Mouse (Mus musculus) lung, postnatal 0 days (tissue): ENCODE measurements around the gene Gjc2.

Experiments used
- CTCF ChIP-seq: IDR thresholded peaks from 2 replicates; pipeline ENCODE4 v1.5.1; 2016; ENCODE audit warnings: antibody characterized with exemption, mild to moderate bottlenecking
- EP300 ChIP-seq: IDR thresholded peaks from 2 replicates; pipeline ENCODE4 v1.6.1; 2016; ENCODE audit warnings: antibody characterized with exemption, mild to moderate bottlenecking, control low read depth

GRCm38 (mm10) chr11:59138537-59139486 lies 44.2 kb downstream of the Gjc2 start:
- TF ChIP-seq CTCF: no peak
- TF ChIP-seq EP300: no peak
